Mouse (Mus musculus) kidney, adult 8-10 months (tissue): Measurements from ENCODE around the gene Ppp3ca.

Source experiments
- DNase-seq, 2 experiments: peaks; one replicate each; pipeline ENCODE4 v3.0.0; 2022

The Ppp3ca gene

DNA sequence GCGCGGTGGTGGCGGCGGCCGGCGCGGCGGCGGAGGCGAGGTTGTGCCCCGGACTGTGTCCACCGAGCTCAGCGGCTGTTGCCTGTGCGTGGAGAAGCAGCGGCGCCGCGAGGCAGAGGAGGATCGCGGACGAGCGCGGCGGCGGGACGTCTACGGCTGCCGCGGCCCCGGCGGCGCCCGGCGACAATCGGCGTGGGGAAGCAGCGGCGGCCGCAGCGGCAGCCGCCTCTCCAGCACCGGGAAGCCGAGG, at the start of gene Ppp3ca:
Gene Ppp3ca, plus strand, starts transcription at position 15 of the 250 bp plus-strand sequence.
- no peak for DNase-seq

DNA sequence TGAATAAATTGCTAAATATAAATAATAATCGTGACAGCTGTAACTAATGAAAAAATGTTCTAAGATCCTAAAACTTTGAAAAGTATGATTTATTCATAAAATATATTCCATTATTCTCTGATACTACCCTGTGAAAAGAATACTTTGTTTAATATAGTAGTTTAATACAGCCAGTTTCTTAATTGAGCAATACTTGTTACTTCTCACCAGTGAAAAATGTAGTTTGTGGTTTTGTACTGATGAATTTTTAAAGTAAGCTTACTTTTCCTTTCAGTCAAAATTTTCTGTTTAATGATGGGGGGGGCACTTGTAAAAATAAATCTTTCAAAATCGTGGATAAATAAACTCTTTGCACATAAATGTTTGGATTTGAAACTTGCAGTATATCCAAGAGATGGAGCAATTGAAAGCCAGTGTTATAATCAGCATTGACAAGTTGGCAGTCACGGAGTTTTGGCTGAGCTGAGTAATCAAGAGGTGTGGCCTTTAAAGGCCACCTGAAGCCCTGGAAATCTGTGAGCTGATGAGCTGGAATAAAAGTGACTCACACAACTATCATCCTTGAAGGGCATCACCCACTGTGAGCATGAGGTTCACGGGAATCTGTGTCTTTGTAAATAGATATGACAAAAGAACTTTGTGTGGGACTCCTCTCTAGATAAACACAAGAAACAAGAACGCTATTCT, 29.2 kb upstream of the Ppp3ca start:
- no peak for DNase-seq

GRCm38 (mm10) chr3:136650966-136651365, 19.0 kb upstream of the Ppp3ca start:
- DNase-seq, result no peak

DNA sequence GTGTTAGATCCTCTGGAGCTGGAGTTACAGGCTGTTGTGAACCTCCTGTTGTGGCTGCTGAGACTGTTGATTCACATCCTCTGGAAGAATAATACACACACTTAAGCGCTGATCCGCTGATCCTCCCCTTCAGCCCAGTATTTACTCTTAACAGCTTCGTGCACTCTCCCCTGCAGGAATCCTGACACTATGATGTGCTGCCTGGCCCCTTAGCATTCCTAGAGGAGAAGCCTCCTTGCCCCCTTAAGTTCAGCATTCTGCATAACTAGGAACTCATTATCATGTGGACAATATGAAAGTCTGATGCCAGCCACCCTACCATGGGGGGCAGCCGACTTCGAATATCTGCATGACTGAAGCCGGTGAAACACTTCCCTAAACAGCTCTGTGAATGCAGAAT, 18.4 kb upstream of the Ppp3ca start:
- DNase-seq, result no peak

GRCm38 (mm10) chr3:136656460-136657035, 13.4 kb upstream of the Ppp3ca start:
- no peak for DNase-seq

GRCm38 (mm10) chr3:136658681-136659080, 11.2 kb upstream of the Ppp3ca start:
- DNase-seq, result no peak

DNA sequence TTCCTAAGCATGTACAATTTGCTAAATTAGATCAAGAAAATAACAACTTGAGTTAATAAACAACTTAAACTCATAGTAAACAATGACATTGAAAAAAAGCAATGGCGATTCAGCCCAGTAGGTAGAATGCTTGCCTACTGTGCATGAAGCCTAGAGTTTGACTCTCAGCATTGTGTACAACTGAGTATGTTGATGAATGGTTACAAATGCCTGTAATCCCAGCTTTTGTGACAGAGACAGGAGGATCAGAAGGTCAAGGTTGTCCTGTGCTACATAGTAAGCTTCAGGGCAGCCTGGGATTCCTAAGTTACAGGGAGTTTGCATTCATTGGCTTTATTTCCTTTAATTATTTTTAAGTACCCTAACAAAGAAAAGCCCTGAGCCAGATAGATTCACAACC, 4.8 kb upstream of the Ppp3ca start:
- no peak for DNase-seq

DNA sequence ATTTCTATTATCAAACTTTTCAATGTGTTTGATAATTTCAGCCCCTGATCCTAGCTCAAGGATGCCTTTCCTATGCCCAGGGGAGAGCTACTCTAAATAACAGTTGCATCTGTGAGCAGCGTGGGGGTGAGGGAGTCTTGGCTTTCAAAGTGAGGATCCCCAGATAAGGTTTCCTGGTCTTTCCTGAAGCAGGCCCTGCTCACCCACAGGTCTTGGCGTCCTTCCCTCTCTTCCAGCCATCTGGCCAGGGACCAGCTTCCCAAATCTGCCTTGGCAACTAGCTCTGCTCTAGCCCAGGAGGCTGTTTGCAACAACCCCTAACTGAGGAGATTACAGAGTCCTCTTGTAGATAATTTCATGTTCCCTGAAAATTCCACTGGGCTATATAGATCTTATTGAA, 1.9 kb upstream of the Ppp3ca start:
- peak; percentile 41 to 46 for DNase-seq

- peak; percentile 100 for DNase-seq
Measured at GRCm38 (mm10) chr3:136669231-136670109, 454 bp upstream of the Ppp3ca start.

GRCm38 (mm10) chr3:136670360-136671131, 622 bp downstream of the Ppp3ca start:
- peak; percentile 79 to 82 for DNase-seq

DNA sequence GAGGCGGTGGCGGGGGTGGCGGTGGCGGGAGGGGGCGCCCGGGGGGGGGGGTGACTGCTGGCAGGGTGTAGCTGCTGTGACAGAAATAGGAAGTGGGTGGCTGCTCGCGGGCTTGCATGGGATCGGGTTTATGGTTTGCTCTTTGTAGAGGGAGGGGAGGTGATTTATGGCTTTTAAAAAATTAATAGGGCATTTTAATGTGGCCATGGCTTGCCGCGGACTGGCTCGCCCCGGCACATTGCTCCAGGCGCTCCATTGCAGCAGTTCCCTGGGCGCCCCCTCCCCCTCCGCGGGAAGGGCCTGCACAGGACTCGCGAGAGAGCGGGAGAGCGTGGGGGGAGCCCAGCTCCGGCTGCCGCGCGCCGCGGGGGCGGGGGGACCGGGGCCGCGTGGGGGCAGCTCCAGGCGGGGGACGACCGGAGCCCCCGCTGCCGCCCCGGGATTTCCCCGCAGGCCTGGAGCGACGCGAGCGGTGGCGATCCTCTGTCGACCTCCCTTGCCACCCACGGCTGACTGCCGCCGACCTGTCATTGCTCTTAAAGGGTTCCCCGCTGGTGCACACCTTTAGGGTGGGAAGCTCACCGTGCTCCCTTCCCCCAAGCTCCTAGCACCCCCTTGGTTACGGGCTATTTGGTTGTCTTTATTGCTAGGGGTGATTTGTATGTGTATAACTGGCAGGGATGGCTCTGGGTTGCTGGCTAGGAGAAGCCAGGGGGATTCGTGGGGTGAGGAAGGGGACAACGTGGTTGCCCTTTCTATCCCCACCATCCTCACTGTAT, 1.4 kb downstream of the Ppp3ca start:
- DNase-seq, result peak; percentile 67 to 71

GRCm38 (mm10) chr3:136671940-136672278, 2.0 kb downstream of the Ppp3ca start:
- no peak for DNase-seq

GRCm38 (mm10) chr3:136672870-136673269, 2.9 kb downstream of the Ppp3ca start:
- DNase-seq, result no peak

DNA sequence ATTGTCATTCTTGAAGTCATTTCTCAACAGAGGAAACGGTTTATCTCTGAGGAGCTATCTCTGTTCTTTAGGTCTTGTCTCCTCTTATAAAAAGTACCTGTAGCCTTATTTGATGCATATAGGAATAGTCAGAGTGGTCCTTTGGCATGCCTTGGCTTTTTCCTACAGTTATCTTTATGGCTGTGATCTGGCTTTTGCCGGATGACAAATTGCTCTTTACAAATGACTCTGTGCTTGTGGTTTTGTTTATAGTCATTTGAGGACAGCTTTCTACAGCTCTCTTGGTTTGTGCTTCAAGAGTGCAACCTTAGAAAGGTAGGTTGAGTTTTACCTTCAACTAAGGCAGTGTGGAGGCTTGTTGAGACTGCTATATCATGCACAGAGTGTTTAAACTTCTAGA, 3.4 kb downstream of the Ppp3ca start:
- no peak for DNase-seq

DNA sequence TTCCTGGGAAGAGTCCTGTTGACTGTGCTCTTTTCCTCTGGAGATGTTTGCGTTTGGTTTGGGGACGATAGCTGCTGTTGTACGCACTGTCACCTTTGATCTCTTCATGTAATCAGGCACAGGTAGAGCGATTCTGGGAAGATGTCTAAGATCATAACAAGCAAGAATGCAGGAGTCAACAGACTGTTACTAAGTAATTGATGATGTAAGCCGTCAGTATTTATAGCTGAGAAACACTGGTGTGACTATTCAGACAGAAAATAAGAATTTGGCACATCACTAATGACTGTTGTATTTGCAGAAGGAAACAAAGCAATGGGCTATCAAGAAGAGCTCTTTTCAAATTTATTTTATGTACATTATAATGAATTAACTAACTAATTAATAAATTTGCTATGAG, 4.6 kb downstream of the Ppp3ca start:
- no peak for DNase-seq

DNA sequence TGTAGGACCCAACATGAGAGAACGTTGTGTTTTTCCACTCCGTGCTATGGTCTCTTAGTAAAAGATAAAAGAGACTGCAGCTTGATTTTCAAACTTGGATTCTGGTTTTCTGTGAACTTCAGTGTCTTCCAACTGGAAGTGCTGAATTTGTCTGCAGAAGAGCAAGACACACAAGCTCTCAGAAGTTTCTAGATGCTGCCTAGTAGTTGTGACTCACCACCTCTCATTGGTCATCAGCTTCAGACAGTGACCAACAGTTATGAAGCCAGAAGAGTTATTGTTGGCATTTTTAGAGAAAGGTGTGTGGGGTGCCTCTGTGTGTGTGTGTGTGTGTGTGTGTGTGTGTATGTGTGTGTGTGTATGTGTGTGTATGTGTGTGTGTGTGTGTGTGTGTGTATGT, 7.1 kb downstream of the Ppp3ca start:
- DNase-seq, result no peak

GRCm38 (mm10) chr3:136678386-136678785, 8.5 kb downstream of the Ppp3ca start:
- no peak for DNase-seq

DNA sequence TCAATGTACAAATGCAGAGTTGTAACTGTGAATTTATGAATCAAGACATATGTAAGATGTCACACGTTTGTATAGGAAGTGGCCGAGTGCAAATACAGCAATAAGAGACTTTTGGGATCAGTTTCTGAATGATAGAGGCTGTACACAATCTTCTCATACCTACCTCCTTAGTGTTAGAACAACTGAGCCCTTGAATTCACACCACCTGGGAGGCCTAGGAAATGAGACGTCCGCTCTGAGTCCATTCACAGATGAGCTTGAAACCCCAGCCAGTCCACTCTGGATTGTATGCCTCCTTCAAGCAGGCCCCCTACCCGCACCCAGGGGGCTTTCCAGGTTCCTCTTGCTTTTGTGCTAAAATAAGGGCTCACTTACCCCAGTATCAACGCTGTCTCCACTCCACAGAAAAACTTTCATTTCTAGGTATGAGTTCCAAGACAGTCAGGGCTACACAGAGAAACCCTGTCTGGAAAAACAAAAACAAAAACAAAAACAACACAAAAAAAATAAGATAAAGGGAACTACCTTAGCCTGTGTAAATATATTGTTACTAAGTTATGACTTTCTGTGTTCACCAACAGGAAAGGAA, 10.1 kb downstream of the Ppp3ca start:
- no peak for DNase-seq

DNA sequence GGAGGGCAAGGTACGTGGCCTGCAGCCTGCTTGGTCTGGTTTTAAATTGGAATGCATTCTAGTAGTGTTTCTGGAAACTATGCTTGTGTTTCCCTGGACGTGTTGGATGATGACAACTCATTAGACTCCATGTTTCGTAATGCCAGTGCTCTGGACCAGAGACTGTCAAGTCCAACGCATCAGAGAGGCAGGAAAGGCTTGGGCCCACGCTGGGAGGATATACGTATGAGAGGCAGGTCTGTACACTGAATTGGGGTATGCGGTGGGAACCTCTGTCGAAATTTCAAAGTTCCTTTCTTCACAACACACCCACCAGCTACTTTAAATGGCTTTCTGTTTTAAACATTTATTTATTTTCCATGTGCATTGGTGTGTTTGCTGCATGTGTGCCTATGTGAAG, 12.3 kb downstream of the Ppp3ca start:
- DNase-seq, result no peak

DNA sequence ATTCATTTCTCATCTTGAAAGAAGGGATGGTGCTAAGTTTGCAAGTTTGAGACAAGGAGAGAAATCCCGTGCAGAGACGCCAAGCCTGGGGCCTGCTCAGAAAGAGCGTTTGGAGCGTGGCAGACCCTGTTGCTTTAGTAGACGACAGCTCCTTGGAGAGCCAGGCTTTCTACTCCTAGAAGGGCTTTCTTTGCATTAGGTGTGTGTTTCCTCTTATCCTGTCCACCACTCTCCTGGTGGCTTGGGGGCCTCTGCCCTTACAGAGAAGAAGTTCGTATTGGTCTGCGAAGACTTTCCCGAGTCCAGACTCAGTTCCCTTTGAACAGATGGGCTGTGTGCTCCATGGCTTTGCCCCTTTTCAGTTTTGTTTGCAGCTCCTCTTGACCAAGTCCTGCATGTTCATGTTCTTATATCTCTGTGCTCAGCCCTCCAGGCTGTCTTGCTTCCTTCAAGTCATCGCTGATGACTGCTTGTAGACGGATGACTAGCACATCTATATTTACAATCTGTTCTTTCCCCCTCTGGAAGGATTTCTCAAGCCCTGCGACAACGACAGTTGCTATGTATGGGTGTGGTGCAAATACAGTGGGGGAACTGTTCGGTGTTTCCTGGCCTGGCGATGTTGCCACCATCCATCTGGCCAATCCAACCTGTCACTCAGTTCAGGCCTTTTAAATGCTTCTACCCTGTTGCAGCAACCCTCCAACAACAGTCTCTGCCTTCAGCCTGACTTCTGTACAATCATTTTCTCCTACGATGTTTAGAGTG, 14.5 kb downstream of the Ppp3ca start:
- no peak for DNase-seq

GRCm38 (mm10) chr3:136686429-136686828, 16.5 kb downstream of the Ppp3ca start:
- DNase-seq, result no peak
